Mouse (Mus musculus) forebrain, embryonic 16.5 days (tissue): ENCODE measurements at regions not wholly inside any gene's neighbourhood (a gene's known extent, or its start where the extent isn't known, plus 50 kb on each side); places are given as distances from the start of the nearest gene placed in this dataset.

Experiments used
- ATAC-seq: fragments of 200-750 bp; cut with Nextera tagmentation; 2 replicates; pipeline ENCODE4 v1.8.0; 2017; ENCODE audit warnings: mild to moderate bottlenecking, moderate library complexity
- H3K27ac ChIP-seq: fragments of 300-500 bp; sonication (generic); 2 replicates; pipeline ENCODE4 v1.5.1; 2014; ENCODE audit warnings: low read length, control low read depth
- H3K27me3 ChIP-seq: fragments of 300-500 bp; sonication (generic); replicated peaks from 2 replicates; pipeline ENCODE4 v1.6.1; 2014; ENCODE audit warnings: low read length; ENCODE audit not compliant: control insufficient read depth, insufficient read depth
- H3K36me3 ChIP-seq: fragments of 300-500 bp; sonication (generic); 2 replicates; pipeline ENCODE4 v1.6.1; 2014; ENCODE audit not compliant: control insufficient read depth, insufficient read depth
- H3K4me1 ChIP-seq: fragments of 300-500 bp; sonication (generic); replicated peaks from 2 replicates; pipeline ENCODE4 v1.6.1; 2014; ENCODE audit warnings: low read length; ENCODE audit not compliant: control insufficient read depth, insufficient read depth
- H3K4me2 ChIP-seq: fragments of 300-500 bp; sonication (generic); 2 replicates; pipeline ENCODE4 v1.6.1; 2014; ENCODE audit warnings: mild to moderate bottlenecking, low read length, control low read depth
- H3K4me3 ChIP-seq: fragments of 300-500 bp; sonication (generic); replicated peaks from 2 replicates; pipeline ENCODE4 v1.5.1; 2014; ENCODE audit warnings: mild to moderate bottlenecking, low read length, control low read depth
- H3K9ac ChIP-seq: fragments of 300-500 bp; sonication (generic); replicated peaks from 2 replicates; pipeline ENCODE4 v1.6.1; 2014; ENCODE audit warnings: low read depth, low read length, control low read depth
- H3K9me3 ChIP-seq: fragments of 300-500 bp; sonication (generic); 2 replicates; pipeline ENCODE4 v1.6.1; 2016; ENCODE audit warnings: low read length; ENCODE audit not compliant: control insufficient read depth
- WGBS: fragments of 180-500 bp; shearing (Covaris S2); extraction: QIAGEN DNeasy Blood & Tissue Kit; methylation state at CpG from one replicate; pipeline ENCODE4 v1.1.7; 2014; 5-methylcytosine and 5-hydroxymethylcytosine counted together

DNA sequence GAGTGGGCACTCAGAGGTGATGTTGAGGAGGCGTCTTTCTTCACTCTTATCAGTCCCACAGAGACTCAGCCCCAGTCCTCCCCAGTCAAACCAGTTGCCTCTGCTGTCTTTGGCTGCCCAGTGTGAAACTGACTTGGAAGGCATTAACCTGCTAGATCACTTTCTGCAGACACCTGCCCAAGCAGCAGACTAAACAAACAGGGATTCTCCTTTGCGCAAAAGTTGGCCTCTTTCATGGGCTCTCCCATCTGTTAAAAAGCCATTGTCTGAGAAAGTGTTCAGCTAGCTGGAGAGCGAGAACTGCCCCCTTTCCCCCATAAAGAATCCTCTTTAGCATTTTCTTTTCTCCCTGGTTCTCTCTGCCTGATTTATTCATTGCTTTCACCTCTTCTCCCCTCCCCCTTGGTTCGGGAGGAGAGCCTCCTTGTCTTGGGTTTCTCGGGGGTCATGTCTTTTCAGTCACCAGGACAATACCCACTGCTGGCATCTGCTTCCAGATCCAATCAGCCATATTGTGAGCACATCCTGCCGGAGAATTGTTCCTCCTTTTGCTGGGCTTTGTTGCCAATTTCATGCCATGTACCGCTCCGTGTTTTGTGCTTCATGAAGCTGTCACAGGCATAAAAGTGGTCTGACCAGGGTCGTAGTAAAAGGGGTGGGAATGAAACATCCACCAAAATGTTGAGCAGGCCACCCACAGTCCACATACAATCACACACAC lies 143.7 kb downstream of the Nkx6-1 start:
- H3K9me3 ChIP-seq, result no peaks in the 10 kb centered on the region; the same call in 1 of the 2 replicates
- no peak overlapping the region for H3K4me2 ChIP-seq
- H3K4me1 ChIP-seq, result peaks cover 13% of the 10 kb centered on the region
- H3K27ac ChIP-seq, result no peak overlapping the region
- no peak overlapping the region for H3K9ac ChIP-seq
- no peak for ATAC-seq
- 7% methylated on average over 9 of the region's 9 CpGs for WGBS
- peaks cover 69% of the 10 kb centered on the region for H3K27me3 ChIP-seq
- no peaks in the 10 kb centered on the region for H3K36me3 ChIP-seq
- H3K4me3 ChIP-seq, result no peak overlapping the region

DNA sequence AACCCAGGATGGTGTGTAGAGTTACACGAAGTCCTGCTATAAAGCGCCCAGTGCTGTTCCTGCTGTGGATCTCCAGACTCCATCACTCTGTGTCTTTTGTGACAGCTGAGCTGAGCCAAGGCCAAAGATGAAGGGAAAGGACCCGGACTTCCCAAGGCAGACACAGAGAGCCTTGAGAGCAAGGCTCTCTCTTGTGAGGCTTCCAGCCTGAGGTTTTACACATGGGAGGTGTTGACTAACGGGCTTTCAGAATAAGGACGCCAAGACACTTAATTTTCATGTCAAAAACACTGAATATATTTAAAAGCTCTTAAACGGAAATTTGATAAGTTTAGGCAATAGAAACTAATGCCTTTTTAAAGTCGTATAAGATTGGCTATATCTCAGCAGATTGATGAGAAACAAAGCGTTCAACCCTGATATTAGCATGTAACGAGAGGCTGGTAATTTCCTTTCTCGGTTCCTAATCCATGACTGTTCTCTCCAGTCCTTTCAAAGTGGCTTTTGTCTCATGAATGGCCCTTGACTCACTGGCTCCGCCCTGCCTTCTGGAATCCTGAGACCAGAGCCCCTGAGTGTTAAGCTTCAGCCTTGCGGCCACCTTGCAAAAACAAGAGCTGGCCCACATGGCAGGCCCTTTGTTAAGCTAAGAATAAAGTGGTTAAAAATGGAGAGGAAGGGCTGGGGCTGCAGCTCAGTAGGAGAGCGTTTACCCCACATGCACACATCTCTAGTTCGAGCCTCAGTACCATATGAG lies 145.8 kb downstream of the Nkx6-1 start:
- Histone ChIP-seq H3K27me3 (peaks cover 53% of the 10 kb centered on the region), H3K4me3 (no peak overlapping the region), H3K4me2 (no peak overlapping the region), H3K4me1 (peaks cover 12% of the 10 kb centered on the region), H3K27ac (no peak overlapping the region), H3K36me3 (no peaks in the 10 kb centered on the region), H3K9ac (no peak overlapping the region), H3K9me3 (no peaks in the 10 kb centered on the region; the same call in 1 of the 2 replicates)
- ATAC-seq, result peak; percentile 40; the same call in 1 of the 2 replicates
- WGBS, result 4% methylated on average over 14 of the region's 14 CpGs

DNA sequence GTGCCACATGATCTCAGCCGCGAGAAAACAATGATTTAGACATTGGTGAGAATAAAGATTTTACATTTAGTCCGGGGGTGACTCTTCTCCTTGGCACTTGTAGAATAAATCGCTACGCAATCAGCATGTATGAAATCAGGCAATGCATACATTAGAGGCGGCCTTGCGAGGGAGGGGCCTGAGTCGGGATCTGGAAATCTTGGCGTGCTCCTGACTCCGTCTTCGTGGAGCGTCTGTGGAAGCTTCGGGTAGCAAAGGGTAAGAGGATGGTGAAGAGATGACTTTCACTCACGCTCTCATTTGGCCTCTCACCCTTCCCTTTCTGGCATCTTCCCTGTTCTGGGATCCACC lies 167.1 kb downstream of the Nkx6-1 start:
- 84% methylated on average over 14 of the region's 14 CpGs for WGBS
- Histone ChIP-seq H3K36me3 (no peaks in the 10 kb centered on the region), H3K27me3 (no peaks in the 10 kb centered on the region), H3K9ac (no peak overlapping the region), H3K4me1 (peaks cover 4% of the 10 kb centered on the region), H3K27ac (no peak overlapping the region), H3K9me3 (no peaks in the 10 kb centered on the region), H3K4me2 (no peak overlapping the region), H3K4me3 (no peak overlapping the region)
- ATAC-seq, result no peak

DNA sequence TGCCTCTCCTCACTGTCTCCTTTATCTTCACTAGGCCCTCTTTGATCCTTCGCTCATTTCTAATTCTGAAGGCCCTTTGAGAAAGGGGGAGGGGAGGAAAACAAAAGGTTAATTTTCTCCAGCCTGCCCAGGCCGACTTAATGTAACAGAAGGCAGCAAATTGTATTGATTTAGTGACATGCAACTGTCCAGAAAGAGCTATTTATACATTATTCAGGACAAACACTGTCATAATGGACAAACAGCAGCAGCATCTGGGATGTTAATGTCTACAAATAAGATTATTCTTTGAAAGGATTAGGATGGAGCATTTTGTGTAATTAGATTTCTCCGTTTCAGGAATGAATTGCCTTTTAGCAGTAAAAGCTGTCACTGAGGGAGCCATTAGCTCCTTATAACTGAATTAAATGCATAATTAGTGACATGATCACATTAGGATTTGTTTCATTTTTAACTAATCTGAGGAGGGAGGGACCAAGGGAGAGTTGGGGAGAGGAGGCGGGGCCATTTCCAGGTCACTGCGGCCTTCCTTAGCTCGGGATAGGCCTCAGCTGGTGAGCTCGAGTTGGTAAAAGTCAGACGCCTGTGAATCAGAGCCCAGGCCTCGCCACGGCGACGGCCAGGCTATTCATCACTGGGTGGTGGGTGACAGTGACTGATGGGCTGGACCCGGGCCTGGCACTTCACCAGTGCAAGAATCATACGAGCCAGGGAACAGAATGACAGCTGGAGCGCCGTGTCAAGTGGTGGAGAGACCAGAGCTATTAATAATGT lies 167.7 kb downstream of the Nkx6-1 start:
- H3K4me1 ChIP-seq, result peaks cover 4% of the 10 kb centered on the region
- H3K9ac ChIP-seq, result no peak overlapping the region
- no peak overlapping the region for H3K4me2 ChIP-seq
- no peak overlapping the region for H3K4me3 ChIP-seq
- no peaks in the 10 kb centered on the region for H3K36me3 ChIP-seq
- H3K9me3 ChIP-seq, result no peaks in the 10 kb centered on the region
- H3K27me3 ChIP-seq, result no peaks in the 10 kb centered on the region
- H3K27ac ChIP-seq, result no peak overlapping the region
- ATAC-seq, result no peak; the same call in 1 of the 2 replicates
- 45% methylated on average over 16 of the region's 16 CpGs for WGBS

DNA sequence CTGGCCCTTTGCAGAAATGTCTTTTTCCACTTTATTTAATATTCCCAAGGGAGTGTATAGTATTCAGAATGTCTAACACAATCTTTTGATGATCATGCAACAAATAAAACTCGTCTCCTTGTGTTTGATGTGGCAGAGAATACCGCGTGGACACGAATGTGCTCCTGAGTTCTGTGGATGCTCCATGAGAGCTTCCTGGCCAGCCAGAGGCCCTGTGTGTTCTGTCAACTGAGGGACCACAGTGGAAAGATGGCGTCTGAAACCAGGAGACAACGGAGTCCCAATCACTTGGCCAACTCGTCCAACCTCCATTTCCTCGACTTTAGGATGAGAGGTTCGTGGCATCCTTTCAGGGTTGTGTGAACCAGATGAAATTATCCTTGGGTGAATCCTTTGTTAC lies 168.6 kb downstream of the Nkx6-1 start:
- Histone ChIP-seq H3K27ac (no peak overlapping the region), H3K27me3 (no peaks in the 10 kb centered on the region), H3K36me3 (no peaks in the 10 kb centered on the region), H3K4me3 (no peak overlapping the region), H3K4me1 (peaks cover 4% of the 10 kb centered on the region), H3K9me3 (no peaks in the 10 kb centered on the region), H3K9ac (no peak overlapping the region), H3K4me2 (no peak overlapping the region)
- 95% methylated on average over 9 of the region's 9 CpGs for WGBS
- ATAC-seq, result no peak

DNA sequence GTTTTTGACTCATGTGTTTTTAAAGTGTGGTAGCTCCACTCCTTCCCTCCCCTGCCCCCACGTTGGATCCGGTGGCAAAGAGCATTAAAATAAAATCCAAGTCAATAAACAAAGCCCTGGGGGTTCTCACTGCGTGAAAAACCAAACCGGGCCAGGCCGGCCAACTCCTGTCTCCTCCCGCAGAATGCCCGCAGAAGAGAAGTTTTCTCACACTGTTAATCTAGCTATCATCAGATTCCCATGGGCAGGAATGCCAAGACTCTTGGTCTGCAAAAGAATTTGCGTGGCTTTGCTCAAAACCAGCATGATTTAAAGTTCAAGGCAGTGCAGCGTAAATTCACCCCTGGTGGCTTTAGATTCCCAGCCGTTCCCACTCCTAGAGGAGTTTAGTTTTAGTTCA lies 219.0 kb downstream of the Nkx6-1 start:
- Histone ChIP-seq H3K9ac (no peak overlapping the region), H3K27me3 (no peaks in the 10 kb centered on the region), H3K36me3 (no peaks in the 10 kb centered on the region), H3K27ac (no peak overlapping the region), H3K4me2 (no peak overlapping the region), H3K4me3 (no peak overlapping the region), H3K9me3 (no peaks in the 10 kb centered on the region), H3K4me1 (no peaks in the 10 kb centered on the region)
- ATAC-seq, result no peak
- 51% methylated on average over 10 of the region's 10 CpGs for WGBS

DNA sequence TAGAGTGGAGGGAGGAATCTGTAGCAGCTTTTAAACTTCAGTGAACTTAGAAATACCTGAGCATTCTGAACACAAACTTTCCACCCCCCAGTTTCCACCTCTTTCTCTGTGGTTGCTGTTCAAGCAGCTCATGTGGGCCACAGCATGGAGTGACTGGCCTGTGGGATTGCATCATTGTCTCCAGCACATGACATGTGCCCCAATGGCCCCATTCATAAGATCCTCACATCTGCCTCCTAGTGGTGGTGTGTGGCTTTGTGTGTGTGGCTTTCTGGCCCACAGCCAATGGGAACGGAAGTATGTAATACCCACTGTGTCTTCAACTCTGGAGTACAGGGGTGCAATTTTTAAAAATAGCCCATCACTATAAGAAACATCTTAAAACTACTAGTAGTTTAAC lies 223.0 kb downstream of the Nkx6-1 start:
- no peak overlapping the region for H3K27ac ChIP-seq
- ATAC-seq, result no peak
- WGBS, result 63% methylated on average over 1 of the region's 1 CpGs

DNA sequence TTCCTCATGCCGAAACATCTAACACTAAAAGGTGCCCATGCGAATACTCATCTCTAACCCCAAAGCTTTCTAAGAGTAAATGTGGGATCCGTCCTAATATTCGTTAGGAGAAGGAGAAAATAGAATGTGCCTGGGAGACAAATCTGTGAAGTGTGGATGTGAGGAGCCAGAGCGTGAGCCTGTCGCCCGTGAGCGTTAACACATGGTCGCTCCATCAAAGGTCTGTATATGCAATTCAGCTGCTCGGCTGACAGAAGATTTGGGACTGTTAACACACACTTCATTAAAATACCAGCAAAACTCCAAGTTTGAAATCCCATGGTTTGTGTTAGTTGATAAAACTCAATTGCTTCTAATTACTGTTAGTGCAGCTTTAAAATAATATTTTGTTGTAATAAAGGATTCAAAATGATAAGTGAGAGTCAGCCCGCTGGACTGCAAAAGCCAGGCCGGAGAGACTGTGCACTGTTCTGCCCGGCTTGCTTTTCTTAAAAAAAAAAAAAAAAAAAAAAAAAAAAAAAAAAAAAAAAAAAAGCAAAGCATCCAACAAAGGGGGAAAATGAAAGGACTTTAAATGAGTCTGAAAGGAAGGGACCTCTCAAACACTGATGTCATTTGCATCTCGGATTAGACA lies 227.0 kb downstream of the Nkx6-1 start:
- Histone ChIP-seq H3K27me3 (no peaks in the 10 kb centered on the region), H3K27ac (no peak overlapping the region), H3K4me1 (peaks cover 11% of the 10 kb centered on the region; the same call in 1 of the 2 replicates), H3K9ac (no peak overlapping the region), H3K4me2 (no peak overlapping the region; the same call in 1 of the 2 replicates), H3K9me3 (no peaks in the 10 kb centered on the region), H3K36me3 (no peaks in the 10 kb centered on the region), H3K4me3 (no peak overlapping the region)
- no peak for ATAC-seq
- 41% methylated on average over 14 of the region's 14 CpGs for WGBS

More for the DNA sequence above, 223.0 kb downstream of the Nkx6-1 start:
- H3K9ac ChIP-seq, result no peak overlapping the region
- H3K4me3 ChIP-seq, result no peak overlapping the region
- H3K27me3 ChIP-seq, result no peaks in the 10 kb centered on the region
- H3K36me3 ChIP-seq, result no peaks in the 10 kb centered on the region
- H3K9me3 ChIP-seq, result no peaks in the 10 kb centered on the region
- H3K4me1 ChIP-seq, result peaks cover 10% of the 10 kb centered on the region; the same call in 1 of the 2 replicates
- H3K4me2 ChIP-seq, result no peak overlapping the region
